30 mouse cellular contexts compared by ENCODE assay signal in genomic region chr6:48614756-48615155, GRCm38 (mm10). TPM values are rescaled to one million over a fixed set of nuclear protein-coding genes. Genes with fewer than 3 reads are reported as not detected.
"Had no signal": no experiment of that assay in that cellular context is flagged by ENCODE, and none has a peak within 500 bp of the region (broad histone marks: within the 10 kb centered on the region; RNA-seq: fewer than 3 reads in every experiment).

No protein-coding gene starts in this region.

- H3K9ac ChIP-seq: heart, embryonic 12.5 days; hindbrain, embryonic 12.5 days; hindbrain, embryonic 14.5 days; kidney, embryonic 15.5 days; limb, embryonic 12.5 days had no signal

- H3K4me1 ChIP-seq: hindbrain, embryonic 10.5 days; hindbrain, embryonic 12.5 days; kidney, embryonic 15.5 days; limb, embryonic 10.5 days; limb, embryonic 12.5 days had no signal

- H3K4me3 ChIP-seq: gastrocnemius, adult 2 months; heart, embryonic 10.5 days; heart, embryonic 12.5 days; hindbrain, embryonic 10.5 days; hindbrain, embryonic 12.5 days; kidney, embryonic 15.5 days; limb, embryonic 10.5 days; limb, embryonic 12.5 days had no signal

- DNase-seq: gastrocnemius, adult 2 months; gastrocnemius, postnatal 10 days; gastrocnemius, postnatal 25 days; heart, adult 18-20 months; heart, postnatal 10 days; heart, postnatal 4 days; kidney, adult 11 months; kidney, adult 2 months; kidney, adult 9 months; kidney, postnatal 14 days; kidney, postnatal 36 days; layer of hippocampus, adult 9-11 months; layer of hippocampus, postnatal 36 days had no signal

- H3K27ac ChIP-seq: gastrocnemius, adult 2 months; heart, embryonic 10.5 days; hindbrain, embryonic 10.5 days; hindbrain, embryonic 12.5 days; hindbrain, embryonic 14.5 days; kidney, embryonic 15.5 days; kidney, postnatal 0 days; limb, embryonic 10.5 days; limb, embryonic 12.5 days had no signal

- ATAC-seq: forebrain, embryonic 16.5 days; hindbrain, embryonic 16.5 days; inflammation-experienced regulatory T-cells, adult 6 months had no signal

- H3K9me3 ChIP-seq: heart, embryonic 10.5 days; heart, embryonic 12.5 days; hindbrain, embryonic 12.5 days; kidney, embryonic 15.5 days; limb, embryonic 10.5 days; limb, embryonic 12.5 days had no signal

- H3K4me2 ChIP-seq: heart, embryonic 12.5 days; hindbrain, embryonic 12.5 days; hindbrain, embryonic 14.5 days; kidney, embryonic 15.5 days; limb, embryonic 12.5 days had no signal

- H3K27me3 ChIP-seq: heart, embryonic 12.5 days; hindbrain, embryonic 12.5 days; kidney, embryonic 15.5 days; limb, embryonic 12.5 days had no signal

RNA-seq across cellular contexts. Expression of gene Gm44965, which starts 21.0 kb away (rescaled TPM):
- polyA plus RNA-seq: forebrain, embryonic 16.5 days; frontal cortex, adult 2 months; heart, embryonic 12.5 days; heart, embryonic 16.5 days; hindbrain, embryonic 12.5 days; hindbrain, embryonic 16.5 days; kidney, embryonic 15.5 days; kidney, postnatal 0 days; large intestine, adult 2 months; limb, embryonic 10.5 days; limb, embryonic 12.5 days; limb, embryonic 14.5 days; liver, adult 2 months had no signal

RNA-seq across cellular contexts. Expression of gene Gm45021, which starts 25.3 kb away (rescaled TPM):
- polyA plus RNA-seq: forebrain, embryonic 16.5 days; frontal cortex, adult 2 months; heart, embryonic 10.5 days; heart, embryonic 12.5 days; heart, embryonic 16.5 days; hindbrain, embryonic 10.5 days; hindbrain, embryonic 12.5 days; hindbrain, embryonic 14.5 days; hindbrain, embryonic 16.5 days; inflammation-experienced regulatory T-cells, adult 6 months; kidney, adult 2 months; kidney, embryonic 15.5 days; large intestine, adult 2 months; limb, embryonic 10.5 days; limb, embryonic 12.5 days; liver, adult 2 months had no signal
